Mouse (Mus musculus): Measurements from ENCODE around the gene Tspan11.

DNA sequence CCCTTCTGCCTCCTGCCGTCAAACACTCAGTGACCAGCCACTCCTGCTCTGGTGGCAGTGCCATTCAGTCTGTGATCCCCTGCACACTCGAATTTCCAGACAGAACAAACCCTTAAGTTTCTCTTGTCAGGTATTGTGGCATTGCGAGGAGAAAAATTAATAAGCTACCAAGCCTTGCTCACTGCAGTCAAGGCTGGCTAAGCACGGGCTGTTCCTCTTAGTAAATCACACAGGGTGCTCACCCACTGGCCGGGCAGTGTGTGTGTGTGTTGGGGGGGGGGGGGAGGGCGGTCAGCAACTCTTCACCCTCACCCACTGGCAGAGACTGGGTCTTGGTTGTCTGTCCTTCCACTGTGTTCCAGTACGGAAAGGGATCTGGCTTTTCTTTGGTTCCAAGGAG lies 473 bp upstream of the Tspan11 start:
- TF ChIP-seq CTCF (conservative IDR thresholded peaks at IDR 0.05; ENCODE audit: low read length) (no peak), NANOG (IDR thresholded peaks at IDR 0.05; ENCODE audit: borderline replicate concordance, low read length) (no peak)

All from E14TG2a.4 (cell line).